Mouse (Mus musculus): Measurements from ENCODE around the gene Selenbp2.

DNA sequence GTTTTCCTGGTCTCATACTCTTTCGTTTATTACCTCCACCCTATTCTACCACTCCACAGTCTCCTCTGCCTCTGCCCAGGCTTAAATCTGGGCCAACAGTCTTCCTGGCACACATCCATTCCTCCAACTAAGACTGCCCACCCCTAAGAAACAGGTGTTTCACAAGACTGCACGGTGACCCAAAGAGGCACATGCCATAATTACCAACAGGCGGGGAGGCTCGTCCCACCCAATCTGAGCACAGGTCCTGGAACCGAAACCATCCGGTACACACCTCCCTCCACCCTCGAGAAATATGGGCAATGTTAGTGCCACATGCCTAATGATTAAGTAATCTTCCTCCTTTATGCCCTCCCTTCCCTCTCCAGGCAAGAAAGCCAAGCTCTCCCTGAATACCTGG lies 42.9 kb upstream of the Selenbp2 start:
- TF ChIP-seq CTCF (IDR thresholded peaks at IDR 0.05; ENCODE audit: low read depth) (no peak), EP300 (IDR thresholded peaks at IDR 0.05; ENCODE audit: low read depth) (no peak)
